Mouse (Mus musculus): ENCODE results near the gene Letmd1. TPM values are rescaled to one million over a fixed set of nuclear protein-coding genes. Genes with fewer than 3 reads are reported as not detected.

Letmd1 gene
- total RNA-seq, 2 experiments from 2014 or later = 65.8 to 70.5 TPM

- no peak for DNase-seq (ENCODE audit: low spot score in 2 of 2)
Observed at GRCm38 (mm10) chr15:100446887-100447286, 21.9 kb upstream of the Letmd1 start.

GRCm38 (mm10) chr15:100448572-100448971 is 20.3 kb upstream of the Letmd1 start:
- DNase-seq (ENCODE audit: low spot score in 2 of 2) = no peak
- intact Hi-C loops (cut with DNase I) = no loop called here

More at GRCm38 (mm10) chr15:100446887-100447286, 21.9 kb upstream of the Letmd1 start:
- intact Hi-C loops (cut with DNase I) = no loop called here

DNA sequence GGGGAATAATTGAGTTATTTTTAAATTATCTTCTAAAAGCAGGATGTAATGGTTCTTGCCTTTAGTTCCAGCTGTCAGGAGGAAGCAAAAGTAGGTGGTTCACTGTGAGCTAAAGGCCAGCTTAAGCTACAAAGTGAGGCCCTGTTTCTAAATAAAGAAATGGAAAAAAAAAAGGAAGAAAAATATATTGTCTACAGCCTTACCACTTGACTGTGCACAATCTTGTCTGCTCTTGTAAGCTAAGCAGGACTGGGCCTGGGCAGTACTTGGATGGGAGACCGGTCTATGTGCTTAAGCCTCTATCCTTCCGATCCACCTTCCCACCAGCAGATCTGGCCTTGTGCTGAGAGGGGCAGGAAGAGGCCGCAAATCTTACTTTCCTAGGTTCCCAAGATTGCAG is 19.3 kb upstream of the Letmd1 start:
- intact Hi-C loops (cut with DNase I) = no loop called here
- no peak for DNase-seq (ENCODE audit: low spot score in 2 of 2)

DNA sequence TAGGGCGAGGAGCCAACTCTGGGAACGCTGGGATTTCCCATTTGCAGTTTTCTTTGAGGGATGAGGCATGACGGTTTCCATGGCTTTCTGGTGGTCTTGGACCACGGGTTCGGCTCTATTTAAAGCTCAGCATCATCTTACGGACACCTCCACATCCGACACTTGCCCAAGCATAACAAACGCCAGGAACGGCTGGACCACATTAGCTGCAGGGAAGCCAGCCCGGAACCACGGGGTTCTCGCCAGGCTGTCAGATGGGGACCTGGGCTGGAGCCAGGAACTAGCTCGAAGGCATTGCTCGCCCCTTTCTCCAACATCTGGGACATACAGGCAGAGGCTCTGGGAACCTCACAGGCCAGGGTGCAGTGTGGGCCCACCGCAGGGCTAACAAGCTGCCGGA is 17.6 kb upstream of the Letmd1 start:
- DNase-seq (ENCODE audit: low spot score in 2 of 2) = peak; percentile 44 to 46
- intact Hi-C loops (cut with DNase I) = loop anchor here (10.0 kb wide), 2 partner anchors 56 to 426 kb away; no protein-coding TSS in a partner anchor

DNA sequence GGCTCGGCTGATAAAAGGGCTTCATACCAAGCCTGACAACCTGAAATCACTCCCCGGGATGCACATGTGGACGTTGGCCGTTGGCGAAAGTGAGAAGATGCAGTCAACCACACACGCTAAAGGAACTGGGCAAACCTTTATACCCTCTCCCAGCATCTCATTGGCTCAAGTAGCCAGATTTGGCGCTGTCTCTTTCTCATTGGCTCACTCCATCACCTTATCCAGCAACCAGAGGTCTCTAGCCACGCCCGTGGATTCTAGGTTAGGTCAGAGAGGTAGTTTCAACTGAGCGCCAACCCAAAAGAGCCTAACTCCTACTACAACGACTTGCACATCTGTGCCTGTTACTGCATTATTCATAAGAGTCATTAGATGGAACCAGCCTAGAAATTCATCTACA is 16.3 kb upstream of the Letmd1 start:
- intact Hi-C loops (cut with DNase I) = loop anchor here (10.0 kb wide), 2 partner anchors 58 to 428 kb away; no protein-coding TSS in a partner anchor
- no peak for DNase-seq (ENCODE audit: low spot score in 2 of 2)

DNA sequence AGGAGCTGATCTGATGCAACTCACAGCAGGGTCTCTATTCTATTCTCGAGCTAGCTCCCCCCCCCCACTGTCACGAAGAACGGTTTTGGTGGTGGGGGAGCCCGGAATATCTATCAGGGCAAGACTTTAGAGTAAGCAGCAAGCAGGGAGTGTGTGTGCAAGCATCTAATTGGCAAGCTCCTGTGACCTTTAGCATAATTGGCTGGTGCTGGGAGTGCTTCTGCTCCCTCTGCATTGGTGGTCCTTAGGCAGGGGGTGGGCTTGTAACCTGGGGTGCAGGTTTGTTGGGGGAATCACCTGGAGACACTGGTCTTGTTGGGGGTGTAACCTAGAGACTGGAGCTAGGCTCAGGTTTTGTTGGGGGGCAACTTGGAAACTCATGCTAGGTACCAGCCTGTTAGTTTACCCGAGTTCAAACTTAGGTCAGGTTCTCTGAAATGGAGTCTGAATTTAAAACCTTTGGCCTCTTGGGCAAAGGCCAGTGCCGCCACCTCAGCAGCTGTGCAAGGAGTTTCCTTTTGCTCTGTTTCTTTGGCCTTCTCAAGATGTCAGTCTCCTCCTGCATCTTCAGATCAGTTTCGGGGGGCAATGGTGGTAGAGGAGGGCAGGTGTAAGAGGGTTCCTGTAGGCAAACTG is 12.3 kb upstream of the Letmd1 start:
- no peak for DNase-seq (ENCODE audit: low spot score in 2 of 2)
- intact Hi-C loops (cut with DNase I) = loop anchor here (10.0 kb wide), 2 partner anchors 62 to 432 kb away; no protein-coding TSS in a partner anchor

DNA sequence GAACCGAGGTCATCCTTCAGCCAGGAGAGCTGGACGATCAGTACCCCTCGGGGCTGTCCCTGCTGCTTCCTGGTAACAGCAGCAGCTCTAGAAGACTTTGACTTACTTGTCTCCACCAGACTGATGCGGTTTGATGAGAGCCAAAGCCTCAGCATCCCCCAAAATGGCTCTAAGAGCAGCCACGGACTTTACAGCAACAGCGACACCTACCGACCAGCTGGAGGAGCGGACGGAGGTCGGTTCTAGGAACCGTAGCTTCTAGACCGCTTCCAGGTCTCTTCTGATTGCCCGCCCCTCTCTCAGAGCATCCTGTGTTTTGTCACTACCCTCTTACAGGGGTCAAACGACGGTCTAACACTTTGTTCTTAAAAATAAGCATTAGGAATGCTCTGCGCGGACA is 11.5 kb upstream of the Letmd1 start:
- intact Hi-C loops (cut with DNase I) = loop anchor here (10.0 kb wide), 2 partner anchors 63 to 433 kb away; no protein-coding TSS in a partner anchor
- peak; percentile 65 to 77 for DNase-seq (ENCODE audit: low spot score in 2 of 2)

DNA sequence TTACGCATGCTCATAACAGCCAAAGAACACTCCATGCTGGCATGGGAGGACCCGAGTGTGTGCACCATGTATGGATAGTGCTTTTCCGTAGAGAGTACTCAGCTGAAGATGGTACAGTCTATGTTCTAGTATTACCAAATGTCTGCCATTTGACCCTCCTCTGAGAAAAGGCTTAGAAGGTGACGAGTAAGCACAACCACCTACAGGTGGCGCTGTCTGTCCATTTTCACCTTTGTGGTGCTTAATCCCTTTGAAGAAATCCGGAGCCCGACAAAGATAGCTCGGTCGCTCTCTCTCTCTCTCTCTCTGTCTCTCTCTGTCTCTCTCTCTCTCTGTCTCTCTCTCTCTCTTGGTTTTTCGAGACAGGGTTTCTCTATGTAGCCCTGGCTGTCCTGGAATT is 10.8 kb upstream of the Letmd1 start:
- DNase-seq (ENCODE audit: low spot score in 2 of 2) = peak in 1 of 2 experiments; percentile 68
- intact Hi-C loops (cut with DNase I) = loop anchor here (10.0 kb wide), 2 partner anchors 63 to 433 kb away; no protein-coding TSS in a partner anchor

- intact Hi-C loops (cut with DNase I) = loop anchor here (10.0 kb wide), 1 partner anchor 196 kb away; no protein-coding TSS in a partner anchor
Observed at GRCm38 (mm10) chr15:100460942-100461341, 7.9 kb upstream of the Letmd1 start.

GRCm38 (mm10) chr15:100461646-100462045 is 7.2 kb upstream of the Letmd1 start:
- DNase-seq (ENCODE audit: low spot score in 2 of 2) = no peak
- intact Hi-C loops (cut with DNase I) = loop anchor here (10.0 kb wide), 1 partner anchor 197 kb away; no protein-coding TSS in a partner anchor

More at GRCm38 (mm10) chr15:100460942-100461341, 7.9 kb upstream of the Letmd1 start:
- DNase-seq (ENCODE audit: low spot score in 2 of 2) = no peak

GRCm38 (mm10) chr15:100462086-100462485 is 6.7 kb upstream of the Letmd1 start:
- DNase-seq (ENCODE audit: low spot score in 2 of 2) = no peak
- intact Hi-C loops (cut with DNase I) = loop anchor here (10.0 kb wide), 1 partner anchor 197 kb away; no protein-coding TSS in a partner anchor

DNA sequence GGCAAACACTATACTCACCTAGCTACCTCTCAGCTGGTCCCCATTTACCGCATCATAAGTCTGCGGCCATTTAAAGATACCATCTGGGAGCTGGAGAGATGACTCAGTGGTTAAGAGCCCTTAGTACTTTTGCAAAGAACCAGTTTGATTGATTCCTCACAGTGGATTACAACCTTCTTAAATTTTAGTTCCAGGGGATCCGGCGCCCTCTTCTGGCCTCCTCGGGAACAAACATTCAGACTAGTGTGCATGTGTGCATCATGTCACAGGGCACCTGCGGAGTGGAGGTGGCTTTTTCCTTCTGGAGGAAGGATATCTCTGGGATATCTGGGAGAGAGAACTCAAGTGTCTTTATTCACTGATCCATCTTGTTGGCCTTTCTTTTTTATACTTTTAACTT is 5.1 kb upstream of the Letmd1 start:
- intact Hi-C loops (cut with DNase I) = loop anchor here (10.0 kb wide), 1 partner anchor 199 kb away; no protein-coding TSS in a partner anchor
- peak; percentile 82 to 86 for DNase-seq (ENCODE audit: low spot score in 2 of 2)

DNA sequence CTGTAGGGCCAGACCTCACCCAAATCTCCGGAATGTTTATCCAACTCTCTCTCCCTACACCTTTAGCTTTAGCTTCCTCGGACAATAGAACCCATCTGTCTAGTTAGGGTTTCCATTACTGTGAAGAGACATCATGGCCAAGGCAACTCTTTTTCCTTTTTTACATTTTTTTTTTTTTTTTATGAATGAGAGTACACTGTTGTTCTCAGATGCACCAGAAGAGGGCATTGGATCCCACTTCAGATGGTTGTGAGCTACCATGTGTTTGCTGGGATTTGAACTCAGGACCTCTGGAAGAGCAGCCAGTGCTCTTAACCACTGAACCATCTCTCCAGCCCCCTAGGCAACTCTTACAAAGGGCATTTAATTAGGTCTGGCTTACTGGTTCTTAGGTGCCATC is 3.4 kb upstream of the Letmd1 start:
- DNase-seq (ENCODE audit: low spot score in 2 of 2) = no peak
- intact Hi-C loops (cut with DNase I) = loop anchor here (10.0 kb wide), 1 partner anchor 201 kb away; no protein-coding TSS in a partner anchor

- DNase-seq (ENCODE audit: low spot score in 2 of 2) = no peak
- intact Hi-C loops (cut with DNase I) = loop anchor here (10.0 kb wide), 1 partner anchor 203 kb away; no protein-coding TSS in a partner anchor
Observed at GRCm38 (mm10) chr15:100467738-100468137, 1.1 kb upstream of the Letmd1 start.

DNA sequence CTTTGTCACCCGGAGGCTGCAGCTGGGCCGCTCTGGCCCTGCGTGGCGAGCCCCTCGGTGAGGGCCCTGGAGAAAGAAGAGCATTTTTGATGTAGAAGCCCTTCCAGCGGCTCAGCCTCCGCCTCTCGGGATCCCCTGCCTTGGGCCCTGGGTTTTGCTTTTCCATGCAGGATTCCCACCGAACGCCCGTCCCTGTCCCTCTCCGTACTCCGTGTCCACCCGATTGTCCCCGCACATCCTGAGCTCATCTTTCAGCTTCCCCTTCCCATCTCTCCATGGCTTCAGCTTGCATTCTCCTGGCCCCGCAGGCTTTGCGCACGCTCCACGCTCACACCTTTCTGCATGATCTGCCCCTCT is 344 bp downstream of the Letmd1 start:
- DNase-seq (ENCODE audit: low spot score in 2 of 2) = peak in 1 of 2 experiments; percentile 53
- intact Hi-C loops (cut with DNase I) = loop anchor here (10.0 kb wide), 1 partner anchor 204 kb away; no protein-coding TSS in a partner anchor

- DNase-seq (ENCODE audit: low spot score in 2 of 2) = no peak
- intact Hi-C loops (cut with DNase I) = loop anchor here (10.0 kb wide), 1 partner anchor 215 kb away; the partner anchor contains the start of gene Cela1
Observed at GRCm38 (mm10) chr15:100470037-100470436, 1.2 kb downstream of the Letmd1 start.

GRCm38 (mm10) chr15:100473926-100474503 is 5.2 kb downstream of the Letmd1 start:
- no peak for DNase-seq (ENCODE audit: low spot score in 2 of 2)
- intact Hi-C loops (cut with DNase I) = loop anchor here (10.0 kb wide), 1 partner anchor 211 kb away; the partner anchor contains the start of gene Cela1

DNA sequence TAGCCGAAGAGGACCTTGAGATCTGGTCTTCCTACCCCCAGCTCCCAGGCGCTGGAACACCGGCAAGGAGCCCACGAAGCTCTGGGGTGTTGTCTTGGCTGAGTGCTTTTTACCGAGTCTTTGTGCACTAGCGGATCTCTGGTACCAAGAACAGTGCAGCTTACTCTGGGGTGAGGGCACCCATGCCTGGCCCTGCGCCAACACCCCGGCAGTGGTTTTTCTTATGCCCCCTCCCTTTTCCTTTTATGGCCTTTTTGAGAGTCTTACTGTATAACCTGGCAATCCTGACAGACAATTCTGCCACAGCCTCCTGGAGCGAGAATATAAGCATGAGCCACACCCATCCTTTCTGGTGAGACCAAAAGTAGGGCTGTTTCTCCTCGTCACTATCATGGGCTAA is 9.5 kb downstream of the Letmd1 start:
- no peak for DNase-seq (ENCODE audit: low spot score in 2 of 2)
- intact Hi-C loops (cut with DNase I) = loop anchor here (10.0 kb wide), 1 partner anchor 206 kb away; the partner anchor contains the start of gene Cela1

DNA sequence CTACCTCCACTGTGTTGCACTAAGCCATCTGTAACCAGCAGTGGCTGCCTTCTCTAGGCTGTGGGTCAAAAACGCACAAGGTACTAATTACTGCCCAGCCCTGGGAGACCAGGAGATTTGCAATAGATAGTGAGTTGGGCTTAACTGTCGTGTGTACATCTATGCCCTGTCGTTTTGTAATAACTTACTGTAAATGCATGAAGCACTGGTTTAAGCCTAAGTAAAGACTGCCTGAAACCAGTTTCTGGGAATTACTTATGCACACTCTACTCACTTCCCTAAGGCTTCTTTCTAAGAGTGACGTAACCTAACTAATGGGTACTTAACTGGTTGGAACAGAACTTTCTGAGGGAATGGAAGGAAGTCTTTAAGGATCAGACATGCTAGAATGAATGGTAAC is 10.1 kb downstream of the Letmd1 start:
- DNase-seq (ENCODE audit: low spot score in 2 of 2) = no peak

GRCm38 (mm10) chr15:100485576-100485975 is 16.8 kb downstream of the Letmd1 start:
- no peak for DNase-seq (ENCODE audit: low spot score in 2 of 2)
- intact Hi-C loops (cut with DNase I) = no loop called here

More for the DNA sequence above, 10.1 kb downstream of the Letmd1 start:
- intact Hi-C loops (cut with DNase I) = loop anchor here (10.0 kb wide), 1 partner anchor 206 kb away; the partner anchor contains the start of gene Cela1

All from left cerebral cortex, postnatal 14 days (tissue).